Mouse (Mus musculus) adrenal gland, adult 8-10 months (tissue): Measurements from ENCODE around the gene Irx6. TPM values are rescaled to one million over a fixed set of nuclear protein-coding genes. Genes with fewer than 3 reads are reported as not detected.

ENCODE experiments used
- DNase-seq: peaks from one replicate; pipeline ENCODE4 v3.0.0; 2022
- total RNA-seq, 4 experiments: library from RNA; stranded (reverse); gene quantifications; 2 replicates each; pipeline ENCODE4 v1.2.4; 2022

Irx6 gene
- total RNA-seq, 4 experiments from 2014 or later = not detected

DNA sequence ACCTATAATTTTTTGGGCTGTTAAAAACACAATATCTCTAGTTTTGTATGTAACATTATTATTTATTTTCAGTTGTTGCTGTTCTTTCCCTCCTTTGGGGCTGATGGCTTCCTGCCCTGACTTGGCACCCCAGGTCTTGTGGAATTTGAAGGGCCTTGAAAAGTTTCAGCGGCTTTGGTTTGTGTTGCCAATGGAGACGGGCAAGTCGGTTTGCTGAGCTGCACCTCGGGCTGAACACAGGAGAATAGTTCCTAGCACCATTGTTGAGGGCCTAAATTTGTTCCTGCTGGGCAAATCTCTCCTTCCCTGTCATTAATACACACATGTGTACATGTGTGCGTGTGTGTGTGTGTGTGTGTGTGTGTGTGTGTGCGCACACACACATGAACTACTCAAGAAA, 49.2 kb downstream of the Irx6 start:
- peak; percentile 10 for DNase-seq

DNA sequence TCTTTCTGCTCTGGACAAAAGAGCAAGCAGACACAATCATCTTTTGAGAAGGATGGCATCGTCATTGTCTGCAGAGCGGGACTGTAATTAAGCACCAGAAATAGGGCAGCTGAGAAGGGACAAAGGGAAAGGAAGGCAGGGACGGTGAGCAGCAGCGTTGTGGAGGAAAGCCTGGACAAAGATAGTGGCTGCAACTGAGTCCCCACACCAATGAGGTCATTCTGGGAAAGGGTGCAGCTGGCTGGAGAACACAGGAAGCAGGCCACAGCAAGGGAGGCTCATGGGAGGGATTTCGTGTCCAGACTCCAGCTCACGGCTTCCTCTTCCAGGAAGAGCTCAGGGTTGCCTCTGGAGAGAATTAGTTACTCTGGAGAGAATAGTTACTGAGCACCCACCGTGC, 49.9 kb downstream of the Irx6 start:
- no peak for DNase-seq

DNA sequence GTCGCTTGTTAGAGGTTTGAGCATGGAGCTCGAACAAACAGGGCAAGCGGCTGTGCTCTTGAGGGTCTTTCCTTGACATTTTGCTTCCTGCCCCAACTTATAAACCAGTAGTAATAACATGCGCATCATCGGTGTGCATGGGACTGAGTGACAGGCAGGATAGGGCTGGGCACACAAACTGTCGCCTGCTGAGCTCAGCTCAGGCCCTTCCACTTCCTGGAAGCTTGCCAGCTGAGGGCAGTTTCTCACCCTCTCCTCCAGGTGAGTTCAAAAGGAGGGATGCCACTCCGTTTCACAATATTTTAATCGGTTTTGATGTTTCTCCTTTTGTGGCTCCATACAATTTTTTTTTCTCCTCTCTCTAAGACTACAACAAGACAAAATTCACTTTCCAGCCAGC, 50.3 kb downstream of the Irx6 start:
- no peak for DNase-seq

Other genes starting within 250 kb of the Irx6 start
- gene Mmp2, start 153.0 kb downstream of the Irx6 start, total RNA-seq = 10 to 100 TPM; 17.9 to 57.2 (median 28.4) TPM
- gene Lpcat2, start 181.1 kb downstream of the Irx6 start, total RNA-seq = 10 to 100 TPM in 2 of 4 experiments, 1 to 10 TPM in 2; 2.8 to 21.3 (median 11.3) TPM
- 1 to 10 TPM in 2 of 4 experiments, under 1 TPM in 1, not detected in 1; 0.28 to 2.1 (median 1.4) TPM for gene Capns2, start 227.1 kb downstream of the Irx6 start, total RNA-seq